Mouse (Mus musculus) liver, postnatal 0 days (tissue): Measurements from ENCODE around the gene 4933428G20Rik. TPM values are rescaled to one million over a fixed set of nuclear protein-coding genes. Genes with fewer than 3 reads are reported as not detected.

Source experiments
- ATAC-seq: fragments of 200-750 bp; cut with Nextera tagmentation; 2 replicates; pipeline ENCODE4 v1.8.0; 2017; ENCODE audit warnings: mild to moderate bottlenecking, moderate library complexity
- DNase-seq: peaks from one replicate; pipeline ENCODE4 v3.0.0-alpha.2; 2016
- H3K27ac ChIP-seq: fragments of 300-500 bp; sonication (generic); 2 replicates; pipeline ENCODE4 v1.5.1; 2014; ENCODE audit warnings: antibody characterized with exemption, moderate library complexity, mild to moderate bottlenecking, low read depth
- H3K27me3 ChIP-seq: fragments of 300-500 bp; sonication (generic); 2 replicates; pipeline ENCODE4 v1.6.1; 2014; ENCODE audit warnings: low read length, control low read depth, mixed read lengths; ENCODE audit not compliant: insufficient read depth
- H3K36me3 ChIP-seq: fragments of 300-500 bp; sonication (generic); replicated peaks from 2 replicates; pipeline ENCODE4 v1.6.1; 2014; ENCODE audit warnings: mild to moderate bottlenecking, control low read depth, low read length, moderate library complexity, mixed read lengths; ENCODE audit not compliant: insufficient read depth
- H3K4me1 ChIP-seq: fragments of 300-500 bp; sonication (generic); 2 replicates; pipeline ENCODE4 v1.6.1; 2014; ENCODE audit warnings: antibody characterized with exemption, mild to moderate bottlenecking, control low read depth; ENCODE audit not compliant: insufficient read depth
- H3K4me2 ChIP-seq: fragments of 300-500 bp; sonication (generic); 2 replicates; pipeline ENCODE4 v1.6.1; 2014; ENCODE audit warnings: low read depth, mild to moderate bottlenecking, low read length, moderate library complexity, mixed read lengths
- H3K4me3 ChIP-seq: fragments of 300-500 bp; sonication (generic); 2 replicates; pipeline ENCODE4 v1.5.1; 2014; ENCODE audit warnings: low read depth, low read length
- H3K9ac ChIP-seq: fragments of 300-500 bp; sonication (generic); replicated peaks from 2 replicates; pipeline ENCODE4 v1.6.1; 2014; ENCODE audit warnings: mild to moderate bottlenecking, moderate library complexity
- H3K9me3 ChIP-seq: fragments of 300-500 bp; sonication (generic); 2 replicates; pipeline ENCODE4 v1.6.1; 2016; ENCODE audit warnings: mild to moderate bottlenecking, control low read depth, low read length, mixed read lengths
- CTCF ChIP-seq: sonication (generic); IDR thresholded peaks from 2 replicates; pipeline ENCODE4 v1.5.1; 2016; ENCODE audit warnings: antibody characterized with exemption, low read depth
- EP300 ChIP-seq: IDR thresholded peaks from 2 replicates; pipeline ENCODE4 v1.6.1; 2016; ENCODE audit warnings: antibody characterized with exemption, low read depth, mild to moderate bottlenecking
- WGBS: fragments of 180-500 bp; shearing (Covaris S2); extraction: QIAGEN DNeasy Blood & Tissue Kit; methylation state at CpG from one replicate; pipeline ENCODE4 v1.1.7; 2014; ENCODE audit not compliant: insufficient replicate concordance; 5-methylcytosine and 5-hydroxymethylcytosine counted together
- polyA plus RNA-seq: library from polyadenylated mRNA; unstranded; fragments of >200 nt; fragmentation: Nextera tagmentation; extraction: Ambion mirVana; gene quantifications from 2 replicates; pipeline ENCODE4 v1.2.1, GENCODE M21; 2015

4933428G20Rik gene
- polyA plus RNA-seq, 1 experiment from 2014 or later = 0.25 TPM

- TF ChIP-seq CTCF (no peak), EP300 (no peak)
- Histone ChIP-seq H3K27me3 (no peaks in the 10 kb centered on the region), H3K27ac (peak overlapping the region; percentile 76), H3K4me1 (peaks cover 67% of the 10 kb centered on the region), H3K4me3 (peak overlapping the region; percentile 25; the same call in 1 of the 2 replicates), H3K9ac (peak overlapping the region; percentile 27), H3K4me2 (peak overlapping the region; percentile 68), H3K9me3 (no peaks in the 10 kb centered on the region), H3K36me3 (peaks cover 67% of the 10 kb centered on the region)
- ATAC-seq = no peak
- DNase-seq = no peak
- WGBS = 73% methylated on average over 6 of the region's 6 CpGs
Observed at GRCm38 (mm10) chr11:97445596-97445995, 54.5 kb downstream of the 4933428G20Rik start.

- Histone ChIP-seq H3K36me3 (peaks cover 44% of the 10 kb centered on the region), H3K4me3 (peak overlapping the region; percentile 59), H3K27ac (peak overlapping the region; percentile 85), H3K4me2 (peak overlapping the region; percentile 68), H3K9ac (peak overlapping the region; percentile 71), H3K9me3 (no peaks in the 10 kb centered on the region), H3K27me3 (no peaks in the 10 kb centered on the region), H3K4me1 (peaks cover 71% of the 10 kb centered on the region)
- ATAC-seq (no peak), DNase-seq (peak; percentile 31)
- WGBS = 58% methylated on average over 11 of the region's 11 CpGs
- TF ChIP-seq CTCF (no peak), EP300 (peak; percentile 80)
Observed at GRCm38 (mm10) chr11:97442891-97443675, 57.1 kb downstream of the 4933428G20Rik start.

- DNase-seq (peak; percentile 48), ATAC-seq (no peak)
- H3K36me3 ChIP-seq = peaks cover 31% of the 10 kb centered on the region
- peak overlapping the region; percentile 85 for H3K27ac ChIP-seq
- TF ChIP-seq EP300 (0 out of 2 replicates have a peak, but pooled peaks have one; percentile 9), CTCF (no peak)
- peaks cover 76% of the 10 kb centered on the region for H3K4me1 ChIP-seq
- H3K27me3 ChIP-seq = no peaks in the 10 kb centered on the region
- peak overlapping the region; percentile 59 for H3K4me3 ChIP-seq
- peak overlapping the region; percentile 68 for H3K4me2 ChIP-seq
- WGBS = 34% methylated on average over 3 of the region's 3 CpGs
- H3K9me3 ChIP-seq = no peaks in the 10 kb centered on the region
- H3K9ac ChIP-seq = peak overlapping the region; percentile 71
Observed at GRCm38 (mm10) chr11:97441658-97442125, 58.4 kb downstream of the 4933428G20Rik start.

GRCm38 (mm10) chr11:97441036-97441657, 59.0 kb downstream of the 4933428G20Rik start:
- no peaks in the 10 kb centered on the region for H3K9me3 ChIP-seq
- no peaks in the 10 kb centered on the region for H3K27me3 ChIP-seq
- ATAC-seq = no peak
- H3K4me2 ChIP-seq = peak overlapping the region; percentile 68
- TF ChIP-seq CTCF (no peak), EP300 (no peak)
- peak; percentile 53 for DNase-seq
- WGBS = 37% methylated on average over 15 of the region's 15 CpGs
- H3K36me3 ChIP-seq = peaks cover 26% of the 10 kb centered on the region
- peak overlapping the region; percentile 71 for H3K9ac ChIP-seq
- H3K27ac ChIP-seq = peak overlapping the region; percentile 85
- peaks cover 76% of the 10 kb centered on the region for H3K4me1 ChIP-seq
- peak overlapping the region; percentile 59 for H3K4me3 ChIP-seq

Other genes with a start within 250 kb of the 4933428G20Rik start
- gene Npepps, start 219.7 kb downstream of the 4933428G20Rik start, polyA plus RNA-seq = 11.3 and 16.5 TPM in 2 replicates
- 18.3 and 19.8 TPM in 2 replicates for gene Mrpl45, start 184.6 kb downstream of the 4933428G20Rik start, polyA plus RNA-seq
- gene Gpr179, start 148.3 kb downstream of the 4933428G20Rik start, polyA plus RNA-seq = 0.04 TPM in 1 of 2 replicates, not detected in the other
- 0.89 and 0.92 TPM in 2 replicates for gene Socs7, start 137.8 kb downstream of the 4933428G20Rik start, polyA plus RNA-seq
- 5.6 and 5.7 TPM in 2 replicates for gene Arhgap23, start 84.8 kb downstream of the 4933428G20Rik start, polyA plus RNA-seq
- 0.02 and 0.05 TPM in 2 replicates for gene Srcin1, start 75.8 kb upstream of the 4933428G20Rik start, polyA plus RNA-seq
- gene Epop, start 129.4 kb upstream of the 4933428G20Rik start, polyA plus RNA-seq = 1.1 and 1.6 TPM in 2 replicates
- gene Mllt6, start 163.1 kb upstream of the 4933428G20Rik start, polyA plus RNA-seq = 0.32 and 0.38 TPM in 2 replicates
- gene Cisd3, start 185.5 kb upstream of the 4933428G20Rik start, polyA plus RNA-seq = 54.6 and 63.7 TPM in 2 replicates
- 1.9 TPM in 2 replicates for gene Pcgf2, start 200.2 kb upstream of the 4933428G20Rik start, polyA plus RNA-seq
- gene Psmb3, start 203.1 kb upstream of the 4933428G20Rik start, polyA plus RNA-seq = 244 and 267 TPM in 2 replicates
- gene Pip4k2b, start 244.4 kb upstream of the 4933428G20Rik start, polyA plus RNA-seq = 0.53 and 0.59 TPM in 2 replicates